Mouse (Mus musculus): ENCODE measurements around the gene Tcf21. TPM values are rescaled to one million over a fixed set of nuclear protein-coding genes. Genes with fewer than 3 reads are reported as not detected.

Tcf21 gene
- total RNA-seq, 2 experiments from 2014 or later, result not detected

- DNase-seq, result no peak
- intact Hi-C loops (cut with DNase I; ENCODE audit: low total_unique reads), result no loop called here
Observed at GRCm38 (mm10) chr10:22817561-22817960, 2.4 kb downstream of the Tcf21 start.

GRCm38 (mm10) chr10:22816237-22816762 is 3.7 kb downstream of the Tcf21 start:
- DNase-seq, result no peak
- intact Hi-C loops (cut with DNase I; ENCODE audit: low total_unique reads), result no loop called here

- no peak for DNase-seq
- intact Hi-C loops (cut with DNase I; ENCODE audit: low total_unique reads), result no loop called here
Observed at GRCm38 (mm10) chr10:22815461-22816236, 4.3 kb downstream of the Tcf21 start.

GRCm38 (mm10) chr10:22814771-22815170 is 5.2 kb downstream of the Tcf21 start:
- intact Hi-C loops (cut with DNase I; ENCODE audit: low total_unique reads), result no loop called here
- no peak for DNase-seq

GRCm38 (mm10) chr10:22814294-22814693 is 5.7 kb downstream of the Tcf21 start:
- no peak for DNase-seq
- intact Hi-C loops (cut with DNase I; ENCODE audit: low total_unique reads), result no loop called here

- intact Hi-C loops (cut with DNase I; ENCODE audit: low total_unique reads), result no loop called here
- DNase-seq, result no peak
Observed at GRCm38 (mm10) chr10:22813317-22813960, 6.5 kb downstream of the Tcf21 start.

GRCm38 (mm10) chr10:22811921-22812320 is 8.1 kb downstream of the Tcf21 start:
- intact Hi-C loops (cut with DNase I; ENCODE audit: low total_unique reads), result no loop called here
- no peak for DNase-seq

GRCm38 (mm10) chr10:22782684-22783083 is 37.3 kb downstream of the Tcf21 start:
- DNase-seq, result no peak
- intact Hi-C loops (cut with DNase I; ENCODE audit: low total_unique reads), result loop anchor here (5.0 kb wide), 1 partner anchor 300 kb away; no protein-coding TSS in a partner anchor

GRCm38 (mm10) chr10:22781466-22781865 is 38.5 kb downstream of the Tcf21 start:
- no peak for DNase-seq
- intact Hi-C loops (cut with DNase I; ENCODE audit: low total_unique reads), result loop anchor here (5.0 kb wide), 1 partner anchor 301 kb away; no protein-coding TSS in a partner anchor

- intact Hi-C loops (cut with DNase I; ENCODE audit: low total_unique reads), result loop anchor here (5.0 kb wide), 1 partner anchor 201 kb away; no protein-coding TSS in a partner anchor
- DNase-seq, result peak; percentile 34
Observed at GRCm38 (mm10) chr10:22777939-22778338, 42.0 kb downstream of the Tcf21 start.

- DNase-seq, result peak; percentile 7
- intact Hi-C loops (cut with DNase I; ENCODE audit: low total_unique reads), result loop anchor here (5.0 kb wide), 1 partner anchor 199 kb away; no protein-coding TSS in a partner anchor
Observed at GRCm38 (mm10) chr10:22776007-22776698, 43.8 kb downstream of the Tcf21 start.

GRCm38 (mm10) chr10:22775456-22775855 is 44.5 kb downstream of the Tcf21 start:
- no peak for DNase-seq
- intact Hi-C loops (cut with DNase I; ENCODE audit: low total_unique reads), result loop anchor here (5.0 kb wide), 1 partner anchor 198 kb away; no protein-coding TSS in a partner anchor

GRCm38 (mm10) chr10:22774626-22775025 is 45.3 kb downstream of the Tcf21 start:
- DNase-seq, result no peak
- intact Hi-C loops (cut with DNase I; ENCODE audit: low total_unique reads), result loop anchor here (5.0 kb wide), 1 partner anchor 197 kb away; no protein-coding TSS in a partner anchor

Other genes starting within 250 kb of the Tcf21 start
- 10 to 100 TPM; 12.8 to 13.7 TPM for gene Slc2a12, start 175.2 kb downstream of the Tcf21 start, total RNA-seq (2021)
- 10 to 100 TPM; 17.6 to 20.4 TPM for gene Tbpl1, start 88.2 kb downstream of the Tcf21 start, total RNA-seq (2021)